Mouse (Mus musculus) CD4-positive, CD25-positive, alpha-beta regulatory T cell, adult 2 months (primary cell): ENCODE data around the gene Slc35c2.

ENCODE experiments used
- DNase-seq: peaks from one replicate; pipeline ENCODE4 v3.0.0-alpha.2; 2012; ENCODE audit warnings: low read depth, low spot score

Gene Slc35c2

DNA sequence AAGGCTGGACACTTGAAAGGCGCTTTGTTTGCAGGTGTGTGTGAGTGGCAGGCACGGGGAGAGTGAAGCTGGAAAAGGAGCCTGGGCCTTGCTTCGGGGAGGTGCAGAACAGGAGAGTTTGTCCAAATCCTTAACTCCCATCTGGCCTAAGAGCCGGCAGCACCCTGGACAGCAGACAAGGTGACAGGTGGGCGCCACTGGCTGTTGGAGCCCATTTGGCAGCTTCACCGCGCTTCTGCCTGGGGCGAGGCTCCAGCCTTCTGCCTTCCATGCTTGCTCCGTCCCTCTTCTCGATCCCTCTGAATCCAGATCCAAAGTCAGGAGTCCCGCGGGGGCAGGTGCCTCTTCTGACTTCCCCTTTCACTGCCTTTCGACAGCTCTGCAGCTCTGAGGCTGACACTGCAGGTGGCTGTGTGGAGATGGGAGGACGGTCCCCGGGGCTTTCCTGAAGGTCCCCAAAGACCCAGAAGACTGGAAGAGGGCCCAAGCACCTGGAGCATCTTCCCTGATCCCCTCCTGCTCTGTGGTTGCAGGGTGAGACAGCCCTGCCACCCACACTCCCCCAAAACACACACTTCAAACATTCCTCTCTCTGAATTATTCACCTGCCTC is 48.0 kb downstream of the Slc35c2 start:
- DNase-seq = no peak

DNA sequence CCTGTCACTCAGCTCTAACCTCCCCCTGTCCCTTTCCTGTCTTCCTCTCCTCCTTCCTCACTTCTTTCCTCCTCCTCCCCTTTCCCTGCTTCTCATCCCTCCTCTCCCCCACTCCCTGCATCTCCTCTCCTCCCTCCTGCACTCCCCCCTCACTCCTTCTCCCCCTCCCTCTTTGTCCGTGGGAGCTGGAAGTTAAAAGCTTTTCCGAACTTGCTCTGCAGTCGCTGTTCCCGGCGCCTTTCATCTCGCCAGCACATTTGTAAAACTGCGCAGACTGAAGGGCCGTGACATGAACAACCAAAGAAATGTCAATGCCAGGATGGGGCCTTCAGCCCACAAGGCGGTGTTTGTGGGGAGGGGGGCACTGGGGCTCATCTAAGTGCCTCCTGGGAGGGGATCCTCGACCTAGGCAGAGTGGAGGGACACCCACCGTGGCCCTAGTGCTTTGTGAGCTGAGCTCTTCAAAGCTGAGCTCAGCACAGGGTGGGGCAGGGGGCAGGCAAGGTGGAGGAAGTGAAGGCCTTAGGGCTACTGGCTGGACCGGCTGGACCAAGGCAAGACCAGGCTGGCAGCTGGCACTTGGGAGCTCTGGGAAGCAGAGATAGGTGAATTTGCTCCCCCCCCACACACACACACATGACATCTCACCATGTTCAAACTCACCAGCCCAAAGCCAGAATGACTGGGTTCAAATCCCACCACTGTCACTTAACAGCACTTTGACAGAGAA is 49.1 kb downstream of the Slc35c2 start:
- DNase-seq = no peak

DNA sequence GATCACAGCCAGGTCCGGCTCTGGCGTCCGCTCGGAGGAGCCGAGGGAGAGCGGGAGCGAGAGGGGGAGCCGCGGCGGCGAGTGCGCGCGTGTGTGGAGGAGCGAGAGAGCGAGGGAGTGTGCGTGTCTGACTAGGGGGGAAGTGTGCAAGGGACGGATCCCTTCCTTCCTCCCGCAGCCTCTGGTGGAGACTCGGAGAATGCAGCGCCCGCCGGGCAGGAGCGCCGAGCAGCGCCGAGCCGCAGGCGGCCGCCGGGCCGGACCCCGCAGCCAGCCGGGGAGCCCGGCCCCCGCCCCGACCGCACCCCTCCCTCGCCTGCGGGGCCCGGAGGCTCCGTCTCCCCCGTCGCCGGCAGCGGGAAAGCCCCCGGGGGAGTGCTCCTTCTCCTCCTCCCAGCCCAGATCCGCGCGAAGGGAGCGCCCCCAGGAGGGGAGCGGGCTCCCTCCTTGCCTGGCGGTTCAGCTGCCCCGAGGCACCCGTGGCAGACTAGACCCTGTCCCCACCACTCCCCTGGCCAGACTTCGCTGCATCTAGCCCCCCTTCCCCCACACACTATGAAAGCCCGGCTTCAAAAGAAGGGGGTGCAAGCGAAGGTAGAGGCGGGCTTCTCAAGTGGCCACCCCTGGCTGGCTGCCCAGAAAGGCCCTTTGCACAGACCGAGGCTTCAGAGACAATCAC is 52.9 kb downstream of the Slc35c2 start, which contains the start of gene Cdh22:
Cdh22 (minus strand) TSS at position 241 of the 679 bp plus-strand sequence.
- peak; percentile 18 for DNase-seq

DNA sequence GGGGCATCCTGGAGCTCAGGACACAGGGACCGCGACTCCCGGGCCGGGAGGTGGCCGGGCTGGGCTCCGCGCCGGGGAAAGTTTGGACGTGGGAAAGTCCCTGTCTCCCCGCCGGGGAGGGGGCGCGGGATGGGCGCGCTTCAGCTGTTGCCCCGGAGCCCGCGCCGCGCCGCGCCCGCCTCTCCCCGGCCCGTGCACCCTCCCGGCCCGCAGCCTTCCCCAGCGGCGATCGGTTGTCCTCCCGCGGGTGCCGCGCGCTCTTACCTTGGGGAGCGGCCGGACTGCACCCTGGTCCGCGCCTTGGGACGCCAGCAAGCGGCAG is 53.4 kb downstream of the Slc35c2 start:
- DNase-seq = no peak

DNA sequence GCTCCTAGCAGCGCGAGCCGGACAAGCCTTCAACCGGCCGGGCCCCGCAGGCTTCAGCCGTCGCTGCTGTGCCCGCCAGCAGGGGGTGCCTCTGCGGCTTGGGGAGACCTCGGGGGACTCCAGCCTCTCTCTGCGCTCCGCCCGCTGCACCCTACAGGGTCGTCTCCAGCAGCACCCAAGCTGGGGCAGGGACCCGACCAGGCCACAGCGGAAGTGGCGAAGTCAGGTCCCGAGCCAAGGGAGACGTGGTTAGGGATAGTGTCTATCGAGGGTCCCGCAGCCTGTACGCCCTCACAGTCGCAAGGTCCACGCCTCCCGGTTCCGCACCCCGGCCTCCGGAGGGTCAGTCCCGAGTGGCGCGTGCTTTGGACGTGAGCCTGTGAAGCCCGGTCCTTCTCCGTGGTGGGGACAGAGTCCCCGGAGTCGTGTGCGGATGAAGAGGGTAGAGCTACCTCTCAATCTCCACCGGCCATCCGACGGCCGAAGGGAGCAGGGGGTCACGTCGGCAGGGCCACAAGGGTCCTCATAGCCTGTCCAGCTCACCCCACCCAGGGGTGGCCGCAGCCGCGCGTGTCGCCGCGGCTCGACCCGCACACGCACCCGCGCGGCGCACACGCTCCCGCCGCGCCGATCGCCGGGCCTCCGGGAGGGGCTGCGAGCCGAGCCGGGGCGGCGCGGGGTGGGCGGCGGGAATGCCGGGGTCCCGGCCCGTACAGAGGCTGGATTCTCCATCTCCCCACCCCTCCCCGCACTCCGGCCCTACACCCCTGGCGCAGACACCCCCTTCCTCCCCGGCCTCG is 54.0 kb downstream of the Slc35c2 start:
- peak; percentile 54 for DNase-seq

DNA sequence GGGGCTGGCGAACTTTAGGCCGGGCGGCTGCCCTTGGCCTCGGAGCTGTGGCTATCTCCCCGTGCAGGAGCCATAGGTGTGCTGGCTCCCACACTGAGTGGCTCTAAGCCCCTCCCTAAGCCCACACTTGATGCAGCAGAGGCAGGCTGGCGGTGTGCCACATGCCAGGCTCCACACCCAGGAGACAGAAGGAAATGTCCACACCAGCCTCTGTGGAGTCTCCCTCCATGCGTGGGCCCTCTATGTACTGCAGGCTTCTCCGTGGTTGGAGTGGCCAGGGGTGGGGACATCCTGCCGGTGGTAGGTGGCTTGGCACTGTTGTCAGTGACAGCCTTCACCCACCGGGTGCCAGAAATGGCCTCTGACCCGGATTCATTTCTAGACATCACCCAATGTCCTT is 58.6 kb downstream of the Slc35c2 start:
- no peak for DNase-seq
